Mouse (Mus musculus) monocyte, adult 2 months (primary cell): ENCODE data around the gene A730015C16Rik.

ENCODE experiments used
- DNase-seq, 2 experiments: peaks; one replicate each; pipeline ENCODE4 v3.0.0; 2022; ENCODE audit warnings: low spot score in 2 of 2, low read depth in 1 of 2

Gene A730015C16Rik

GRCm38 (mm10) chr4:108848505-108848848 is at the start of gene A730015C16Rik:
TSS of gene A730015C16Rik (minus strand) at chr4:108848619.
- DNase-seq: no peak

GRCm38 (mm10) chr4:108890876-108891275 is 42.5 kb upstream of the A730015C16Rik start:
- DNase-seq: no peak

GRCm38 (mm10) chr4:108887456-108887855 is 39.0 kb upstream of the A730015C16Rik start:
- no peak for DNase-seq

- no peak for DNase-seq
Observed at GRCm38 (mm10) chr4:108883815-108884214, 35.4 kb upstream of the A730015C16Rik start.

GRCm38 (mm10) chr4:108878963-108879822 is 30.8 kb upstream of the A730015C16Rik start, which contains the start of gene Rab3b:
TSS of gene Rab3b (plus strand) at chr4:108879063.
- DNase-seq: peak in 1 of 2 experiments; percentile 14

- DNase-seq: no peak
Observed at GRCm38 (mm10) chr4:108877901-108878300, 29.5 kb upstream of the A730015C16Rik start.

- DNase-seq: no peak
Observed at GRCm38 (mm10) chr4:108873746-108874145, 25.3 kb upstream of the A730015C16Rik start.

- peak; percentile 33 to 42 for DNase-seq
Observed at GRCm38 (mm10) chr4:108869730-108870374, 21.4 kb upstream of the A730015C16Rik start.

GRCm38 (mm10) chr4:108866806-108867205 is 18.4 kb upstream of the A730015C16Rik start:
- DNase-seq: no peak

- DNase-seq: peak; percentile 33 to 48
Observed at GRCm38 (mm10) chr4:108847715-108848504, 509 bp downstream of the A730015C16Rik start, which contains the start of gene Kti12. TSS of gene Kti12 (plus strand) at chr4:108847785.

- DNase-seq: no peak
Observed at GRCm38 (mm10) chr4:108845824-108846569, 2.4 kb downstream of the A730015C16Rik start.

GRCm38 (mm10) chr4:108843336-108843735 is 5.1 kb downstream of the A730015C16Rik start:
- DNase-seq: no peak

GRCm38 (mm10) chr4:108841920-108842578 is 6.4 kb downstream of the A730015C16Rik start:
- no peak for DNase-seq

GRCm38 (mm10) chr4:108838031-108838430 is 10.4 kb downstream of the A730015C16Rik start:
- DNase-seq: no peak

GRCm38 (mm10) chr4:108835496-108835895 is 12.9 kb downstream of the A730015C16Rik start:
- DNase-seq: no peak

GRCm38 (mm10) chr4:108834971-108835311 is 13.5 kb downstream of the A730015C16Rik start:
- no peak for DNase-seq

- peak; percentile 31 to 63 for DNase-seq
Observed at GRCm38 (mm10) chr4:108834115-108834970, 14.1 kb downstream of the A730015C16Rik start, which contains the start of gene Txndc12. TSS of gene Txndc12 (plus strand) at chr4:108834601.

GRCm38 (mm10) chr4:108833828-108834114 is 14.6 kb downstream of the A730015C16Rik start:
- peak in 1 of 2 experiments; percentile 22 for DNase-seq
